Mouse (Mus musculus) heart, postnatal 14 days (tissue): ENCODE measurements at regions not wholly inside any gene's neighbourhood (a gene's known extent, or its start where the extent isn't known, plus 50 kb on each side); places are given as distances from the start of the nearest gene placed in this dataset.
A peak's percentile ranks its signal among the peaks of the same experiment; 100 is the strongest.

Experiments used
- DNase-seq, 2 experiments: peaks; one replicate each; pipeline ENCODE4 v3.0.0; 2021 to 2022
- intact Hi-C: fragments of 180-260 bp; cut with DNase I; formaldehyde crosslinking; loops from one replicate; pipeline ENCODE4 v1.15.1; 2025

GRCm38 (mm10) chr13:16646649-16647048 is 635.0 kb downstream of the Inhba start:
- no peak for DNase-seq
- intact Hi-C loops = no loop called here

- DNase-seq = no peak
- intact Hi-C loops = no loop called here
These were observed 644.5 kb downstream of the Inhba start for GRCm38 (mm10) chr13:16656110-16656509.

- intact Hi-C loops = no loop called here
- DNase-seq = peak; percentile 3 to 5
These were observed 648.2 kb downstream of the Inhba start for GRCm38 (mm10) chr13:16659894-16660293.

- intact Hi-C loops = no loop called here
- no peak for DNase-seq
These were observed 657.0 kb downstream of the Inhba start for GRCm38 (mm10) chr13:16668652-16669051.

- intact Hi-C loops = no loop called here
- no peak for DNase-seq
These were observed 657.6 kb downstream of the Inhba start for GRCm38 (mm10) chr13:16669281-16669680.

GRCm38 (mm10) chr13:16670047-16670733 is 658.5 kb downstream of the Inhba start:
- DNase-seq = no peak

GRCm38 (mm10) chr13:16670736-16671135 is 659.1 kb downstream of the Inhba start:
- intact Hi-C loops = no loop called here
- DNase-seq = no peak

More at GRCm38 (mm10) chr13:16670047-16670733, 658.5 kb downstream of the Inhba start:
- intact Hi-C loops = no loop called here

- no peak for DNase-seq
- intact Hi-C loops = no loop called here
These were observed 665.2 kb downstream of the Inhba start for GRCm38 (mm10) chr13:16676873-16677272.

- intact Hi-C loops = no loop called here
- no peak for DNase-seq
These were observed 666.8 kb downstream of the Inhba start for GRCm38 (mm10) chr13:16678246-16679024.

GRCm38 (mm10) chr13:16694201-16694600 is 682.5 kb downstream of the Inhba start:
- intact Hi-C loops = no loop called here
- no peak for DNase-seq

- DNase-seq = no peak
- intact Hi-C loops = no loop called here
These were observed 689.3 kb downstream of the Inhba start for GRCm38 (mm10) chr13:16700934-16701333.

- DNase-seq = no peak
- intact Hi-C loops = no loop called here
These were observed 690.5 kb downstream of the Inhba start for GRCm38 (mm10) chr13:16702138-16702537.

- DNase-seq = no peak
- intact Hi-C loops = no loop called here
These were observed 693.8 kb downstream of the Inhba start for GRCm38 (mm10) chr13:16705217-16706104.

GRCm38 (mm10) chr13:16706105-16706442 is 694.4 kb downstream of the Inhba start:
- intact Hi-C loops = no loop called here
- DNase-seq = no peak

GRCm38 (mm10) chr13:16715296-16715960 is 703.8 kb downstream of the Inhba start:
- peak; percentile 9 to 39 for DNase-seq
- intact Hi-C loops = no loop called here

GRCm38 (mm10) chr13:16716340-16716739 is 704.7 kb downstream of the Inhba start:
- peak in 1 of 2 experiments; percentile 10 for DNase-seq
- intact Hi-C loops = no loop called here

- peak in 1 of 2 experiments; percentile 4 for DNase-seq
These were observed 705.4 kb downstream of the Inhba start for GRCm38 (mm10) chr13:16716796-16717749.

GRCm38 (mm10) chr13:16720090-16720489 is 708.4 kb downstream of the Inhba start:
- DNase-seq = no peak
- intact Hi-C loops = no loop called here

More at GRCm38 (mm10) chr13:16716796-16717749, 705.4 kb downstream of the Inhba start:
- intact Hi-C loops = no loop called here

- no peak for DNase-seq
- intact Hi-C loops = no loop called here
These were observed 713.7 kb downstream of the Inhba start for GRCm38 (mm10) chr13:16725350-16725749.
